Mouse (Mus musculus) brain, embryonic 14.5 days (tissue): ENCODE data around the gene Ppm1d.

Experiments used
- CTCF ChIP-seq: fragments of 200-500 bp; IDR thresholded peaks from 2 replicates; pipeline ENCODE4 v1.5.1; 2012; ENCODE audit warnings: inconsistent platforms, mild to moderate bottlenecking, moderate library complexity, borderline replicate concordance; ENCODE audit not compliant: insufficient read depth, insufficient read length; ENCODE audit errors: extremely low read depth
- POLR2A ChIP-seq: fragments of 200-500 bp; IDR thresholded peaks from 2 replicates; pipeline ENCODE4 v1.6.1; 2012; ENCODE audit warnings: mild to moderate bottlenecking, inconsistent platforms, borderline replicate concordance; ENCODE audit not compliant: poor library complexity, insufficient read depth, insufficient read length, severe bottlenecking; ENCODE audit errors: extremely low read depth

GRCm38 (mm10) chr11:85395361-85395760 is 84.3 kb downstream of the Ppm1d start:
- TF ChIP-seq POLR2A (no peak), CTCF (no peak)
